Mouse (Mus musculus): ENCODE results near the gene Sema3b. TPM values are rescaled to one million over a fixed set of nuclear protein-coding genes. Genes with fewer than 3 reads are reported as not detected.
A peak's percentile ranks its signal among the peaks of the same experiment; 100 is the strongest.

The Sema3b gene
- polyA plus RNA-seq, 1 experiment, result not detected

DNA sequence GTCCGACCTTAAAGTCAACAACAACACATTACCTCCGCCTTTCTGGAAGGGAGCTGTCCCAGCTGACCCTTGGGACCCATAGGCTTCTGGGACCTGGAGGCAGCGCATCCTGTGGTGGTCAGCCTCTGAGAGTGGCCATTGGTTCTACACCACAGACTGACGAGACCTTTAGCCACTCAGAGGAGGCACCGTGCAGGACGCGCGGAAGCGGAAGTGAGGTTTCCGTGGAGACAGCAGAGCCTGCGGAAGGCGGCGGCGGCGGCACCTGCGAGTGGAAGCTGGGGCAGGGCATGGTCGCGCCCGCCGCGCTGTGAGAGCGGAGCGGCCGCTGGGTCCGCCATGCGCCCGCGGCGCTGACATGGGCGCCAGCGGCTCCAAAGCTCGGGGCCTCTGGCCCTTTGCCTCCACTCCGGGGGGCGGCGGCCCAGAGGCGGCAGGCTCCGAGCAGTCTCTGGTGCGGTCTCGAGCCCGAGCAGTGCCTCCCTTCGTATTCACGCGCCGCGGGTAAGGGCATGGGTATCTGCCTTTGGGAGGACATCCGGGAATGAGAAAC is 45.9 kb downstream of the Sema3b start, which contains the start of gene Tusc2:
Gene Tusc2 (plus strand): TSS at position 227 of the 553 bp plus-strand sequence.
- peak within 1 kb of the TSS; percentile 42 for H3K27ac ChIP-seq (ENCODE audit: insufficient read depth, low read depth, low read length)

DNA sequence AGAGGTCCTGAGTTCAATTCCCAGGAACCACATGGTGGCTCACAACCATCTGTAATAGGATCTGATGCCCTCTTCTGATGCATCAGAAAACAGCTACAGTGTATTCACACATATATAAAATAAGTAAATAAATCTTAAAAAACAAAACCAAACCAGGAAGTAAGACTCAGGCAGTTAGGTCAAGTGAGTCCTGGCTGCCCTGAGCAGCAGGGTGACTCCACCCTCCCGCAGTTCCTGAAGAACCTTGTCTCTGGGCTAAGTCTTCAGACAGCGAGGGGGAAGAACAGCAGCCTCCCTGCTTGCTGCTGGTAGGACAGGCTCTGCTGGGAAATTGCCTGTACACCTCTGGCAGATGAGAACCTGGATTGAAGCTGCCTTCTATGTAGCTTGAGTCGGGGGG is 52.7 kb downstream of the Sema3b start:
- no peak overlapping the region for H3K27ac ChIP-seq (ENCODE audit: insufficient read depth, low read depth, low read length)
- WGBS, result 67% methylated on average over 3 of the region's 3 CpGs
- no peak for TF ChIP-seq POLR2A (IDR thresholded peaks at IDR 0.05; ENCODE audit: insufficient read depth, low read depth, low read length)
- TF ChIP-seq CTCF (IDR thresholded peaks at IDR 0.05; ENCODE audit: insufficient read depth, low read depth, low read length), result no peak
- no peak overlapping the region for H3K4me3 ChIP-seq (ENCODE audit: insufficient read depth, low read depth, low read length)
- peaks cover 18% of the 10 kb centered on the region for H3K4me1 ChIP-seq (ENCODE audit: control insufficient read depth, insufficient read depth, low read length)

More for the DNA sequence above, 45.9 kb downstream of the Sema3b start, which contains the start of gene Tusc2:
- TF ChIP-seq POLR2A (IDR thresholded peaks at IDR 0.05; ENCODE audit: insufficient read depth, low read depth, low read length), result peak; percentile 76
- TF ChIP-seq CTCF (IDR thresholded peaks at IDR 0.05; ENCODE audit: insufficient read depth, low read depth, low read length), result no peak
- Histone ChIP-seq H3K4me3 (ENCODE audit: insufficient read depth, low read depth, low read length) (peak within 1 kb of the TSS; percentile 75), H3K4me1 (ENCODE audit: control insufficient read depth, insufficient read depth, low read length) (peaks cover 14% of the 10 kb centered on the region)
- WGBS, result under 1% methylated on average over 46 of the region's 46 CpGs

DNA sequence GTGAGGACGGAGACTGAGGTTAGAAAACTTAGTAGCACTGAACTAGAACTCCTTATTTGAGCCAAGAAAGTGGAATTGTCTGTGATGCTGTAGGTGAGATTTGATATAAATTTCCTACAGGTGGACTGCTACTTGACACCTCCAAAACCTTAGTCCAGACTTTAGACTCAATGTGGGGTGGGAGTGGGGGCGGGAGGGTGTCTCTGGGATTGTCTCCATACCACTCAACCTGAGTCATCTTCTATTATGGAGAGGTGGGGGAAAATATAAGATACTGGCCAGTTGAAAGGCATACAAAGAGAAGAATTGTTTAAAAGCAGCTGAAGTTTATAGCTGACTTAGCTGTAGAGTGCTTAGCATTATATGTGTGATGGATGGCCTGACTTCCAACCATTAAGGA is 53.3 kb downstream of the Sema3b start:
- no peak for TF ChIP-seq CTCF (IDR thresholded peaks at IDR 0.05; ENCODE audit: insufficient read depth, low read depth, low read length)
- TF ChIP-seq POLR2A (IDR thresholded peaks at IDR 0.05; ENCODE audit: insufficient read depth, low read depth, low read length), result no peak
- Histone ChIP-seq H3K4me3 (ENCODE audit: insufficient read depth, low read depth, low read length) (peak overlapping the region; percentile 80; the same call in 1 of the 2 replicates), H3K27ac (ENCODE audit: insufficient read depth, low read depth, low read length) (no peak overlapping the region), H3K4me1 (ENCODE audit: control insufficient read depth, insufficient read depth, low read length) (peaks cover 23% of the 10 kb centered on the region)
- WGBS, result 36% methylated on average over 2 of the region's 2 CpGs

DNA sequence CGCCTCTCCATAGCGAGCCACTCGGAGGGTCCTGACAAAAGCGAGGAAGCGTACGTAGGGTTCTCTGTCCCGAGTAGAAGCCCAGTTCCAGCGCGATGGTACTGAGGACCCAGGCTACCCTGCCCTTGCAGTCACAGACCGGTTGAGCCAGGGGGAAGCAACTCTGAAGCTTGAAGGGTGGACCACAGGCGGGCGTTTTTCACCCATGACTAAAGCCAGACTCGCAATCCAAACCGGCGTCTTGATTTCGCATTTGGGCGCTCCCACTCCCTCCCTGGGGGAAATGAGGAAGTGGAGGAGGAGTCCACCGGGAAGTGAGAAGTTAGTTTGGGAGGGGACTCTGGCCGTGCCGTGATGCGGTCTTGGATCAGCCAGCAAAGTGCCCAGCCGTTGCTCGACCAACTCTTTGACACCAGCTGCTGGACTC is 54.0 kb downstream of the Sema3b start:
- TF ChIP-seq POLR2A (IDR thresholded peaks at IDR 0.05; ENCODE audit: insufficient read depth, low read depth, low read length) (no peak), CTCF (IDR thresholded peaks at IDR 0.05; ENCODE audit: insufficient read depth, low read depth, low read length) (no peak)
- Histone ChIP-seq H3K4me1 (ENCODE audit: control insufficient read depth, insufficient read depth, low read length) (peaks cover 23% of the 10 kb centered on the region), H3K4me3 (ENCODE audit: insufficient read depth, low read depth, low read length) (peak overlapping the region; percentile 80), H3K27ac (ENCODE audit: insufficient read depth, low read depth, low read length) (peak overlapping the region; percentile 87; the same call in 1 of the 2 replicates)
- under 1% methylated on average over 23 of the region's 23 CpGs for WGBS

DNA sequence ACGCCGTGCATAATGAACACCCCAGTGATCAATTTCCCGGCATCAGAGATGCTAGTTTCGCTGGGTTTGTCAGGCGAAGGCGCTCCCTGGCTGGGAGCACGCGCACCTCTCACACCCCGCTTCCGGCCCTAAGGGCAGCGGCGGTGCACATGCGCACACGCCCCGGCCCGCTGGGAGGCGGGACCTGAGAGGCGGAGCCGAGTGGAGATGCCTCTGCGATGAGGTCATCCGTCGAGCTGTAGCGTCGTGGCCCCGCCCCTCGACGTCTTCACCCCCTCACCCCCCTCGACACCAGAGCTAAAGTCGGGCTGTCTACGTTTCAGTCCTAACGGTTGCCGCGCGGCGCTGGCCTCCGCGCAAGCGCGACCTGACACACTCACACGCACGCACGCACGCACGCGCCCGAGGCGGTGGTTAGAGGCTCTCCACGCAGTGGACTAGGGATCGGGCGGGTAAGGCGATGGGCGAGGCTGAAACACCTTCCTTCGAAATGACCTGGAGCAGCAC is 54.7 kb downstream of the Sema3b start:
- WGBS, result under 1% methylated on average over 53 of the region's 53 CpGs

DNA sequence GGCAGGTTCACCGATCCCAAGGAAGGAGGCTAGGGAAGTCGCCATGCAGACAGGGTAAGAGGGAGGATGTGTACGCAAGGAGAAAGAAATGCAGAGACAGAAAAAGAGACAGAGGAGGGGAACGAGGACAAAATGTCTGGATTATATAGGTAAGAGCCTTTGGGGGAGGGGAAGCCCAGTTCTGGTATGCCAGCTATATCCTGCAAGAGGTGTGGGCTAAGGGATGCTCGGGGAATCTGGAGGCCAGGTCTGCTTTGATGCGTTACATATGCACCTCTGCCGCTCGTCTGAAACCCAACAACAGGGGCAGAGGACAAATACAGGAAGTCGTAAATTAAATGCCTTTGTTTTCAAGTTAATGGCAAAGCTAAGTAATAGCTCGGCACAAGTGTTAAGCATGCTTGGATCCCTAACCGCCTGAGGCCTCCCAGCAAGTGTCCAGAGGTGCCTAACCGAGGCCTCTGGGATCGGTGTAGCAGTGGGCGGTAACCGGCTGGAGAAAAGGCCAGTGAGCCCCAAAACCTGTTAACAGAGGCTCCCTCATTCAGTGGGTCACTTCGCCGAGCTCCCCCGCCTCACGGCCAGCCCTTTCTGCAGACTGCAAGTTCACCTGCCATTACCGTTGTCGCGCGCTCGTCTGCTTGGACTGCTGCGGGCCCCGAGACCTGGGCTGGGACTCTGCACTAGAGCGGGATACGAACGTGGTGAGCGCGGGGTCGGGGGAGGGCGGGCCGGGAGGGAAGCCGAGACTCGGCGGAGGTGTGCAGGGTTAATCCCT is 55.3 kb downstream of the Sema3b start:
- 10% methylated on average over 37 of the region's 37 CpGs for WGBS
- no peak for TF ChIP-seq CTCF (IDR thresholded peaks at IDR 0.05; ENCODE audit: insufficient read depth, low read depth, low read length)
- TF ChIP-seq POLR2A (IDR thresholded peaks at IDR 0.05; ENCODE audit: insufficient read depth, low read depth, low read length), result no peak
- H3K27ac ChIP-seq (ENCODE audit: insufficient read depth, low read depth, low read length), result no peak overlapping the region; the same call in 1 of the 2 replicates

More for the DNA sequence above, 54.7 kb downstream of the Sema3b start:
- H3K27ac ChIP-seq (ENCODE audit: insufficient read depth, low read depth, low read length), result peak overlapping the region; percentile 87
- peak overlapping the region; percentile 80 for H3K4me3 ChIP-seq (ENCODE audit: insufficient read depth, low read depth, low read length)
- TF ChIP-seq POLR2A (IDR thresholded peaks at IDR 0.05; ENCODE audit: insufficient read depth, low read depth, low read length), result peak; percentile 94
- no peak for TF ChIP-seq CTCF (IDR thresholded peaks at IDR 0.05; ENCODE audit: insufficient read depth, low read depth, low read length)
- H3K4me1 ChIP-seq (ENCODE audit: control insufficient read depth, insufficient read depth, low read length), result peaks cover 23% of the 10 kb centered on the region

DNA sequence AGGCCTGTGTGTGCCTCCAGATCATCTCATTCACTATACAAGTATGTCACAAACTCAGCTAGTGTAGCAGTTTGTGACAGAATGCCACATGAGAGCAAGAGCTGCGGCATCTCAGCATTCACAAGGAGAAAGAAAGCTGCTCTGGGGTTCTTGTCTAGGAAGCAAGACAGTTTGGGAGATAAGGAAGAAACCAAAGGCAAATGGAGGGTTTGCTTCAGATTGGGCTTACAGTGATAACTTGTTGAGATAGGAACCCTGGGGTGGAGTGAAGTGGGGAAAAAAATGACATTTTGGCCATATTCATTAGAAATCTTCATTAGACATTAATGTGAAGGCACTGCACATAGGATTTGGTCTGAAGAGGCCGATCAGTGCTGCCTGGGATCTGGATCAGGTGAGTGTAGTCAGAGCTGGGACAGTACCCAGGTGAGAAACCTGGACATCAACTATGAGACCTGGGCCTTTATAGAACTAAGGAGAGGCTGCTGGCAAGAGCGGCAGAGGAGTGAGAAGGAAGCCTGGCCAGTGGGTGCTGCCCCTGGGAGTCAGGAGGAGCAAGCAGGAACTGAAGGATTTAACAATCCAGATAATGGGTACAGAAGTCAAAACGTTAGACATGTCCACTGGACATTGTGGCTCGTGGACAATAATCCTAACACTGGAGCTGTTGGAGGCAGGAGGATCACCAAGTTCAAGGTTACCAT is 56.2 kb downstream of the Sema3b start:
- Histone ChIP-seq H3K27ac (ENCODE audit: insufficient read depth, low read depth, low read length) (no peak overlapping the region), H3K4me1 (ENCODE audit: control insufficient read depth, insufficient read depth, low read length) (peaks cover 25% of the 10 kb centered on the region), H3K4me3 (ENCODE audit: insufficient read depth, low read depth, low read length) (no peak overlapping the region)
- WGBS, result 84% methylated on average over 5 of the region's 5 CpGs
- TF ChIP-seq CTCF (IDR thresholded peaks at IDR 0.05; ENCODE audit: insufficient read depth, low read depth, low read length) (no peak), POLR2A (IDR thresholded peaks at IDR 0.05; ENCODE audit: insufficient read depth, low read depth, low read length) (no peak)

More for the DNA sequence above, 55.3 kb downstream of the Sema3b start:
- H3K4me3 ChIP-seq (ENCODE audit: insufficient read depth, low read depth, low read length), result peak overlapping the region; percentile 80
- H3K4me1 ChIP-seq (ENCODE audit: control insufficient read depth, insufficient read depth, low read length), result peaks cover 23% of the 10 kb centered on the region

DNA sequence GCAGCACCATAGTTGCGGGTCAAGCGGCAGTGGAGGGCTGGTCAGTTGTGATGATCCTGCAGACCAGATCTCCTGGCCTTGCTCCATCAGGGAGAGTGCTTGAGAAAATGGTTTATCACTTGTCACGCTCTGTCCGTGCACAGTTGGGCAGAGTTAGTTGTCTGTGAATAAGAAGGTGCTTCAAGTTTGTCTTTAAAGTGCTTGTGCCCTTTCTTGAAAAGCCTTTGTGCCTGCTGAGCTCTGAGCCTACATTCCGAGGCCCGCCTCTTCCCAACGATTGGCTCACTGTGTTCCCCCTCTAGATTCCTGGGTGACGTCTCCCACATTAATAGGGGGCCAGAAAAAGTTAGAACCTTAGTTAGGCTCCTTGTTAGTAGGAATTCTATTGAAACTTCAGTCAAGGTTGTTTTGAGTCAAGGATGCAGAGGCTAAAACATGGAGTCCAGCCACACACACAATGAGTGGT is 57.1 kb downstream of the Sema3b start:
- WGBS, result 63% methylated on average over 8 of the region's 8 CpGs
- TF ChIP-seq CTCF (IDR thresholded peaks at IDR 0.05; ENCODE audit: insufficient read depth, low read depth, low read length) (no peak), POLR2A (IDR thresholded peaks at IDR 0.05; ENCODE audit: insufficient read depth, low read depth, low read length) (no peak)
- Histone ChIP-seq H3K4me3 (ENCODE audit: insufficient read depth, low read depth, low read length) (peak overlapping the region; percentile 32), H3K27ac (ENCODE audit: insufficient read depth, low read depth, low read length) (no peak overlapping the region), H3K4me1 (ENCODE audit: control insufficient read depth, insufficient read depth, low read length) (peaks cover 33% of the 10 kb centered on the region)

All from olfactory bulb, adult 2 months (tissue).